In genomic region chr4:119044836-119045235, GRCm38 (mm10) we compare ENCODE assay signal across 15 mouse cellular contexts.
A peak's percentile ranks its signal among the peaks of the same experiment; 100 is the strongest.
DNase-seq lines count a peak whose midpoint lies in the region; ATAC-seq and TF ChIP-seq lines count a peak whose summit lies in the region.
"Had no signal": no experiment of that assay in that cellular context is flagged by ENCODE, and none has a peak within 500 bp of the region (broad histone marks: within the 10 kb centered on the region; RNA-seq: fewer than 3 reads in every experiment).

No protein-coding gene starts in this region.

- DNase-seq in cerebellum, postnatal 25 days, result peak; percentile 28 to 60
- no peak for DNase-seq in liver, embryonic 14.5 days (ENCODE audit: low read depth in 3 of 3, low spot score in 3 of 3)
- no peak for DNase-seq in liver, postnatal 0 days
- DNase-seq in brain, embryonic 14.5 days (ENCODE audit: low read depth), result peak; percentile 77
- DNase-seq in kidney, adult 9 months, result no peak
- no peak for DNase-seq in right cerebral cortex, postnatal 14 days
- DNase-seq: gastrocnemius, postnatal 36 days; kidney, postnatal 4 days; lung, postnatal 4 days; right cerebral cortex, adult 18-20 months; thymus, postnatal 14 days had no signal

- WGBS in liver, embryonic 14.5 days (ENCODE audit: insufficient replicate concordance), result 85% methylated on average over 13 of the region's 13 CpGs
- WGBS in liver, postnatal 0 days (ENCODE audit: insufficient replicate concordance), result 89% methylated on average over 13 of the region's 13 CpGs
- whole genome bisulfite sequencing in limb, embryonic 15.5 days, result 64% methylated on average over 13 of the region's 13 CpGs

- no peak for ATAC-seq in cerebellum, adult (ENCODE audit: insufficient number of reproducible peaks, low FRiP score, low TSS enrichment)
- no peak for ATAC-seq in liver, embryonic 14.5 days (ENCODE audit: insufficient read depth)
- no peak for ATAC-seq in liver, postnatal 0 days
- no peak for ATAC-seq in limb, embryonic 15.5 days (ENCODE audit: insufficient number of reproducible peaks, low FRiP score, low TSS enrichment, low read depth)
- ATAC-seq: intestine, embryonic 16.5 days had no signal

- TF ChIP-seq CTCF in liver, embryonic 14.5 days (IDR thresholded peaks at IDR 0.05; ENCODE audit: low read depth), result no peak
- TF ChIP-seq CTCF in liver, postnatal 0 days (IDR thresholded peaks at IDR 0.05; ENCODE audit: low read depth), result no peak
- no peak for TF ChIP-seq CTCF in brain, embryonic 14.5 days (IDR thresholded peaks at IDR 0.05; ENCODE audit: borderline replicate concordance, extremely low read depth, insufficient read depth, insufficient read length)

- H3K4me1 ChIP-seq in liver, embryonic 14.5 days (replicated peaks; ENCODE audit: control insufficient read depth in 2 of 2, insufficient read depth in 2 of 2, low read length in 1 of 2), result peaks cover 32 to 46% of the 10 kb centered on the region in 2 experiments
- peaks cover 18% of the 10 kb centered on the region for H3K4me1 ChIP-seq in liver, postnatal 0 days (ENCODE audit: insufficient read depth)
- peaks cover 17% of the 10 kb centered on the region for H3K4me1 ChIP-seq in limb, embryonic 15.5 days

- H3K9me3 ChIP-seq in liver, embryonic 14.5 days (ENCODE audit: control insufficient read depth, low read length), result no peaks in the 10 kb centered on the region
- H3K9me3 ChIP-seq in liver, postnatal 0 days (ENCODE audit: low read length), result no peaks in the 10 kb centered on the region
- H3K9me3 ChIP-seq in limb, embryonic 15.5 days, result no peaks in the 10 kb centered on the region

- 0 out of 2 replicates have a peak overlapping the region, but pooled peaks have one; percentile 18 for H3K9ac ChIP-seq in liver, embryonic 14.5 days (replicated peaks)
- no peak overlapping the region for H3K9ac ChIP-seq in liver, postnatal 0 days (replicated peaks)
- no peak overlapping the region for H3K9ac ChIP-seq in limb, embryonic 15.5 days

- no peaks in the 10 kb centered on the region for H3K36me3 ChIP-seq in liver, embryonic 14.5 days (replicated peaks; ENCODE audit: control insufficient read depth, insufficient read depth, low read depth)
- no peaks in the 10 kb centered on the region for H3K36me3 ChIP-seq in liver, postnatal 0 days (replicated peaks; ENCODE audit: insufficient read depth, low read length)
- no peaks in the 10 kb centered on the region for H3K36me3 ChIP-seq in limb, embryonic 15.5 days

- no peaks in the 10 kb centered on the region for H3K27me3 ChIP-seq in liver, embryonic 14.5 days (ENCODE audit: control insufficient read depth, insufficient read depth, low read length)
- no peaks in the 10 kb centered on the region for H3K27me3 ChIP-seq in liver, postnatal 0 days (ENCODE audit: insufficient read depth, low read length)
- no peaks in the 10 kb centered on the region for H3K27me3 ChIP-seq in limb, embryonic 15.5 days

- H3K4me3 ChIP-seq in liver, embryonic 14.5 days (ENCODE audit: insufficient read depth in 1 of 2, low read depth in 2 of 2, low read length in 2 of 2), result no peak overlapping the region
- H3K4me3 ChIP-seq in liver, postnatal 0 days (ENCODE audit: low read depth, low read length), result no peak overlapping the region
- H3K4me3 ChIP-seq in limb, embryonic 15.5 days, result no peak overlapping the region
- H3K4me3 ChIP-seq: myocyte had no signal

- peak overlapping the region; percentile 31; the same call in 1 of the 2 replicates for H3K27ac ChIP-seq in liver, embryonic 14.5 days
- H3K27ac ChIP-seq in liver, postnatal 0 days (ENCODE audit: low read depth), result no peak overlapping the region
- H3K27ac ChIP-seq in limb, embryonic 15.5 days, result peak overlapping the region; percentile 63

- TF ChIP-seq POLR2A in brain, embryonic 14.5 days (IDR thresholded peaks at IDR 0.05; ENCODE audit: borderline replicate concordance, extremely low read depth, insufficient read depth, insufficient read length, poor library complexity, severe bottlenecking), result no peak

- H3K4me2 ChIP-seq in liver, embryonic 14.5 days (ENCODE audit: low read depth), result no peak overlapping the region
- no peak overlapping the region for H3K4me2 ChIP-seq in liver, postnatal 0 days (ENCODE audit: low read depth, low read length)
- no peak overlapping the region for H3K4me2 ChIP-seq in limb, embryonic 15.5 days

- TF ChIP-seq EP300 in liver, embryonic 14.5 days (IDR thresholded peaks at IDR 0.05; ENCODE audit: low read depth), result no peak
- TF ChIP-seq EP300 in liver, postnatal 0 days (IDR thresholded peaks at IDR 0.05; ENCODE audit: low read depth), result no peak

Comparison
In these comparisons a context has a peak if more than half of its experiments do, and no peak if none do; other contexts are left out.
1. DNase-seq: peak in cerebellum, postnatal 25 days (2 of 2) and brain, embryonic 14.5 days (single experiment); none in liver, embryonic 14.5 days (0 of 3), liver, postnatal 0 days (single experiment), kidney, adult 9 months (single experiment) and right cerebral cortex, postnatal 14 days (single experiment).